Mouse (Mus musculus) ES-E14 (cell line): ENCODE measurements around the gene Vim. TPM values are rescaled to one million over a fixed set of nuclear protein-coding genes. Genes with fewer than 3 reads are reported as not detected.

Source experiments
- DNase-seq: peaks from one replicate; pipeline ENCODE4 v3.0.0-alpha.2; 2013; ENCODE audit warnings: low read depth, low spot score
- H3K27ac ChIP-seq: 2 replicates; pipeline ENCODE4 v1.5.1; 2012; ENCODE audit warnings: low read depth, mild to moderate bottlenecking, low read length, moderate library complexity, mixed read lengths; ENCODE audit not compliant: poor library complexity, insufficient read depth, severe bottlenecking
- H3K36me3 ChIP-seq: 2 replicates; pipeline ENCODE4 v1.6.1; 2012; ENCODE audit warnings: mild to moderate bottlenecking, low read length, moderate library complexity, mixed read lengths; ENCODE audit not compliant: control insufficient read depth, poor library complexity, insufficient read depth, severe bottlenecking
- H3K4me1 ChIP-seq, 2 experiments: fragments of 150-350 bp in 1 of 2; sonication (generic) in 1 of 2; 2 replicates each; pipeline ENCODE4 v1.6.1; 2012; ENCODE audit warnings: low read length in 2 of 2, mild to moderate bottlenecking in 1 of 2, mixed read lengths in 1 of 2; ENCODE audit not compliant: control insufficient read depth in 2 of 2, insufficient read depth in 2 of 2, poor library complexity in 1 of 2
- H3K4me3 ChIP-seq, 2 experiments: fragments of 150-350 bp in 1 of 2; sonication (generic) in 1 of 2; 2 replicates each; pipeline ENCODE4 v1.5.1; 2012; ENCODE audit warnings: low read length in 2 of 2, low read depth in 1 of 2, mild to moderate bottlenecking in 1 of 2, mixed read lengths in 1 of 2; ENCODE audit not compliant: insufficient read depth in 1 of 2, poor library complexity in 1 of 2, severe bottlenecking in 1 of 2
- H3K9ac ChIP-seq: 2 replicates; pipeline ENCODE4 v1.6.1; 2012; ENCODE audit warnings: low read depth, mild to moderate bottlenecking, low read length, mixed read lengths; ENCODE audit not compliant: poor library complexity, insufficient read depth, severe bottlenecking
- H3K9me3 ChIP-seq: fragments of 150-350 bp; sonication (generic); 2 replicates; pipeline ENCODE4 v1.6.1; 2012; ENCODE audit warnings: low read depth, mild to moderate bottlenecking, low read length; ENCODE audit not compliant: control insufficient read depth, insufficient read depth
- CHD2 ChIP-seq: IDR thresholded peaks from 2 replicates; pipeline ENCODE4 v1.6.1; 2014; ENCODE audit warnings: mild to moderate bottlenecking, low read depth, low read length, inconsistent platforms
- HCFC1 ChIP-seq: IDR thresholded peaks from 2 replicates; pipeline ENCODE4 v1.6.1; 2012; ENCODE audit warnings: low read length, inconsistent platforms, borderline replicate concordance; ENCODE audit not compliant: insufficient read depth
- MAFK ChIP-seq: IDR thresholded peaks from 2 replicates; pipeline ENCODE4 v1.6.1; 2014; ENCODE audit warnings: mild to moderate bottlenecking, low read depth, low read length, inconsistent platforms; ENCODE audit not compliant: insufficient read depth
- ZC3H11A ChIP-seq: IDR thresholded peaks from 2 replicates; pipeline ENCODE4 v1.6.1; 2012; ENCODE audit warnings: low read depth, mild to moderate bottlenecking, inconsistent platforms, low read length, borderline replicate concordance
- ZNF384 ChIP-seq: IDR thresholded peaks from 2 replicates; pipeline ENCODE4 v1.6.1; 2012; ENCODE audit warnings: low read depth, low read length, inconsistent platforms
- in situ Hi-C, 2 experiments: fragments of 600-800 bp; cut with MboI; formaldehyde crosslinking; loops; one replicate each; pipeline ENCODE4 v1.15.1; 2025; ENCODE audit warnings: low sequenced_read_pairs in 2 of 2, inconsistent platforms in 1 of 2; ENCODE audit not compliant: unreplicated experiment in 2 of 2
- total RNA-seq: library from RNA; depleted of rRNA; stranded (reverse); fragments of 300-350 nt; gene quantifications from 2 replicates; pipeline ENCODE4 v1.2.3, GENCODE M21; 2012

Vim gene
- total RNA-seq, 1 experiment: 1,315 TPM

DNA sequence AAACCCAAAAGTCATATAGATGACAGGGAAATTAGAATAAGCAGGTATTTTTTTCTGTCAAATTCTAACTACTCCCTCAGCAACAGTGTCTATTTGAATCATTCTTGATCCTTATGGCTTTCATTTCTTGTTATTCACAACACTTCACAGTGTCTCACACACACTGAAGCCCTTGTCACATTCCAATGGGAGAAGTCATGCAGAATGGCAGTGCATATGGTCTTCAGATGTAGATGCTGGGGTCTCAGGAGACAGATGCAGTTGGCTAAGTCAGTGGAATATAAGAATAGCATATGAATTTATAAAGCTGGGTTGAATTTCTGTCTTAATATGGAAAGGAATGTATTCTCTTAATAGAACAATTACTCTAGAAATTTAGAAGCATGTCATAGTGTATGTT lies 17.5 kb upstream of the Vim start:
- in situ Hi-C loops: no loop called here
- TF ChIP-seq MAFK (no peak), CHD2 (no peak), HCFC1 (no peak), ZC3H11A (no peak), ZNF384 (no peak)

GRCm38 (mm10) chr2:13557145-13558030 lies 16.3 kb upstream of the Vim start:
- in situ Hi-C loops: no loop called here
- H3K4me1 ChIP-seq: no peaks in the 10 kb centered on the region
- H3K27ac ChIP-seq: no peak overlapping the region
- H3K36me3 ChIP-seq: no peaks in the 10 kb centered on the region
- no peaks in the 10 kb centered on the region for H3K9me3 ChIP-seq
- TF ChIP-seq HCFC1 (no peak), CHD2 (no peak)
- H3K9ac ChIP-seq: no peak overlapping the region
- no peak overlapping the region for H3K4me3 ChIP-seq
- no peak for DNase-seq

More for the DNA sequence above, 17.5 kb upstream of the Vim start:
- no peak overlapping the region for H3K4me3 ChIP-seq
- no peak overlapping the region for H3K9ac ChIP-seq
- no peaks in the 10 kb centered on the region for H3K4me1 ChIP-seq
- H3K27ac ChIP-seq: no peak overlapping the region
- H3K36me3 ChIP-seq: no peaks in the 10 kb centered on the region
- H3K9me3 ChIP-seq: no peaks in the 10 kb centered on the region
- DNase-seq: no peak

GRCm38 (mm10) chr2:13558607-13559262 lies 15.0 kb upstream of the Vim start:
- no peak for DNase-seq
- in situ Hi-C loops: no loop called here
- H3K27ac ChIP-seq: no peak overlapping the region

DNA sequence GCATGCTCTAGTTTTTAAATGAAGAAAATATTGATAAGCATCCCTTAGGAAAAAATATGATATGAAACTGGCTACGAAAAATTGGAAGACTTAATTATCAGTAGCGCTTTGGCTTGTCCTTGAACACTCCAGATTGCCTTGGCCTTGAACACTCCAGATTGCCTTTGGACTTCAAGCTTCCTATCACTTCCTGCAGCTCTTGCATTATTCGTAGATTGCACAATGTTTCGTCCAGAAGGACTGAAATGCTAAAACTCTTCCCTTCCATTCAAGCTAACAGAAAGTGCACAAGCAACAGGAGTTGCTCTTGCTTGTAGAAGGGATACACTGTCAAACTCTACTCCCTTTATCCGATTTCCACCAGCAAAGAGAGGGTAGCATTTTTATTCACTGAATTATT lies 14.4 kb upstream of the Vim start:
- no peak for DNase-seq
- Histone ChIP-seq H3K9me3 (no peaks in the 10 kb centered on the region), H3K4me3 (no peak overlapping the region), H3K36me3 (no peaks in the 10 kb centered on the region), H3K4me1 (no peaks in the 10 kb centered on the region), H3K9ac (no peak overlapping the region), H3K27ac (no peak overlapping the region)
- in situ Hi-C loops: no loop called here
- TF ChIP-seq MAFK (no peak), CHD2 (no peak), HCFC1 (no peak), ZC3H11A (no peak), ZNF384 (no peak)

More at GRCm38 (mm10) chr2:13558607-13559262, 15.0 kb upstream of the Vim start:
- Histone ChIP-seq H3K36me3 (no peaks in the 10 kb centered on the region), H3K4me3 (no peak overlapping the region), H3K4me1 (no peaks in the 10 kb centered on the region), H3K9me3 (no peaks in the 10 kb centered on the region), H3K9ac (no peak overlapping the region)
- TF ChIP-seq CHD2: no peak

DNA sequence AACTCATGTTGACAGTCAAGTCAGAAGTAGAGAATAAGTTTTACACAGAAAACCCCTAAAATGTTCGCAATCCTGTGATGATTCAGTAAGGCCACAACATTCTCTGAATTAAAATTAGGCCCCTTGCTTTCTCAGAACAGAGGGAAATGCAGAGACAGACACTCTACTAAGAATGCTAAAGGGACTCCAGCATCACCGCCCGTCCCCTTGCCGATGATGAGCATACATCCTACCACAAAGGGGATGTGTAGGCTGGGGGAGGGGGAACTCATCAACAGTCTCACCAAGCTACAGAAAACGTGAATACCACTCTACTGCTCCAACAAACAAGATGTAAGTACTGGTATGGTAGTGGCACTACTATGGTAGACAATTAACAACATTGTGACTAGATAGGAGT lies 14.0 kb upstream of the Vim start:
- Histone ChIP-seq H3K9ac (no peak overlapping the region), H3K27ac (no peak overlapping the region), H3K4me1 (no peaks in the 10 kb centered on the region), H3K36me3 (no peaks in the 10 kb centered on the region), H3K4me3 (no peak overlapping the region), H3K9me3 (no peaks in the 10 kb centered on the region)
- in situ Hi-C loops: no loop called here
- no peak for DNase-seq
- no peak for TF ChIP-seq CHD2
- no peak for TF ChIP-seq MAFK
- no peak for TF ChIP-seq ZC3H11A
- TF ChIP-seq ZNF384: no peak
- TF ChIP-seq HCFC1: no peak
